Mouse (Mus musculus): ENCODE results near the gene Elk4. TPM values are rescaled to one million over a fixed set of nuclear protein-coding genes. Genes with fewer than 3 reads are reported as not detected.

The Elk4 gene
- polyA plus RNA-seq, 1 experiment from 2014 or later, result 23.0 TPM

DNA sequence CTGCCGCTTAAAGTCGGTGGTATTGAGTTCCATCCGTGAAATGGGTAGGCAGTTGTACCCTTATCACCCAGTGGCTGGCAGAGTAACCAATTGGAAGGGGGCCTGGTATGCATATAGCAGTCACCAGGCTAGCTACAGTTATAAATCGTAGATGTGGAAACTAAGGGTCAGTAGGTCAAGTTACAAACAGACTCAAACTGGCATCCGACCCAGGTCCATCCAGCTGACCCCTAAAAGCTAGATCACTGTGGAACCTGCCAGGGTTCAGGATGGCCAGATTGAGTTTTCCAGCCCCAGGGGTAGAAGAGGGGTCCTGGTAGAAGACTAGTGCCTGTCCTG is 37.1 kb upstream of the Elk4 start:
- Histone ChIP-seq H3K27me3 (no peaks in the 10 kb centered on the region), H3K4me1 (peaks cover 24% of the 10 kb centered on the region), H3K9me3 (replicated peaks) (no peaks in the 10 kb centered on the region), H3K36me3 (no peaks in the 10 kb centered on the region), H3K4me3 (replicated peaks) (no peak overlapping the region), H3K9ac (no peak overlapping the region), H3K4me2 (replicated peaks) (no peak overlapping the region), H3K27ac (replicated peaks) (no peak overlapping the region)
- no peak for ATAC-seq (ENCODE audit: insufficient number of reproducible peaks, low FRiP score, low TSS enrichment, low read depth)
- WGBS, result 51% methylated on average over 5 of the region's 5 CpGs

DNA sequence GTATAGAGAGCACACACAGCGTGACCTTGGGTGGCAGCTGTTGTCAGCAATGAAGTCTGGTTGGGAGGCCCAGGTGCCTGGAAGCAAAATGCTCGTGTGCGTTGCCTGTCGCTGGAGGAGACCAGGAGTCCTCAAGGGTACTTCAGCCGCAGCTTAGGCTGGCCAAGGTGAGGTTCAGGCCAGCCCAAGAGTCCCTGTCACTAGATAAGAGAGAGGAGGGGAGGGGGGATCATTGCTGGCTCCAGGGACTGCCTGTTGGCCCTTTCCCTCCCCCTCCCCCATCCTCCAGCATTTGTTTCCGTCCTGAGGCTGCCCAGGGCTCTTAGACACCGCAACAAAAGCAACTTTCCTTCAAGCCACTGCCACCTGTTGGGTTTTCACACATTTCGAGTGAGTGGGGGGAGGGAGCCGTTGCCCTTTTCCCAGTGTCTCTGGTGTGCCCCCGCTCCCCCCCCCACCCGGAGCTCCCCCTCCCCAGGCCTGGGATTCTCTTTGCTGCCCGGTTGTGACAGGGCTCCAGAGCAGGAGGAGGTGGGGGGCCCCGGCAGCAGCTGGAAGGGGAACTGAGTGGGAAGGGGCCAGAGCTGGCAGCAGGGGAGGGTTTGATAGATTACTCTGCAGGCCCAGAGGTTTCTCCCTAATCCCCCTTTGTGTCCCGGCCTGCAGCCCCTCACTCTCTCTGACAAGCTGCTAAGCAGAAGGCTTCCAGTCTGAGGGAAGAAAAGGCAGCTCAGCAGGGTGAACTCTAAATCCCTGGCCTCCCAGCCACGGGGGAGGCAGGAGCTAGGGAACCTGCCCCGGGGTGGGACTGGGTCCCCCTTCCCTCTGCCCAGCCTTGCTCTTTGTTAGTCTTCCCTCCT is 36.5 kb upstream of the Elk4 start:
- WGBS, result 20% methylated on average over 16 of the region's 16 CpGs
- H3K4me2 ChIP-seq (replicated peaks), result 0 out of 2 replicates have a peak overlapping the region, but pooled peaks have one; percentile 2

DNA sequence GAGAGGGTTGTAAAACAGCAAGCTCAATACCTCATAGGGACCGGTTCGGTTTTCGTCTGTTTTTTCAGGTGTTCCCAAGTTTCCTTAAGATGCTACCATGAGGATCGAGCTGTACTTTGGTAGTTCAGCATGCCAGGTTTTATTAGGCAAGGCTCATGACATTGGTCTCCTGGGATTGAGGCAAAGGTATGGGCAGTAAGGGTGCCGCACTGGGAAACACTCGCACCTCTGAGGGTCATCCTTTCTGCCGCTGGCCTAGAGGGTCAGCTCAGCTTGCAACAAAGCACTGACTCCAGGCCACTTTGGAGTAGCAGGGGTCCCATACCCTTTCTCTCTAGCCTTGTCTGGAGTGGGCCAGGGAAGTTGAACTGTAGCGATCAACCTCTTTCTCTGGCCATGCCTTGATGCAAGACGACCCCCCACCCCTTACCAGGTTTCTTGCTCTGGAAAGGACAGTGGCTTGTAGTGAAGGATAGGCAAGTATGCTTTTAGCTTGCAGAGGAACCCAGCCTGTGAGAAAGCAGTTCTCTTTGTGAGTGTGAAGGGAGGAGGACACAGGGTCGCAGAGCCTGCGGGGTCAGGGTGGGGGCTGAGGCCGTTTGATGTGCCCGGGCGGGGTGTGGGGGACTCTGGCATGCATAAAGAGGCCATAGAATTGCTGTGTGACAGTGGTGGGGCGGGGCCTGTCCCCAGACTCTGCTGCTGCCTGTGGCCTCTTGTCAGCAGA is 35.5 kb upstream of the Elk4 start:
- H3K36me3 ChIP-seq, result no peaks in the 10 kb centered on the region
- no peaks in the 10 kb centered on the region for H3K9me3 ChIP-seq (replicated peaks)
- no peak overlapping the region for H3K27ac ChIP-seq (replicated peaks)
- no peak overlapping the region for H3K4me2 ChIP-seq (replicated peaks)
- no peak overlapping the region for H3K4me3 ChIP-seq (replicated peaks)
- no peak for ATAC-seq (ENCODE audit: insufficient number of reproducible peaks, low FRiP score, low TSS enrichment, low read depth)
- no peak overlapping the region for H3K9ac ChIP-seq
- H3K4me1 ChIP-seq, result peaks cover 24% of the 10 kb centered on the region
- 34% methylated on average over 15 of the region's 15 CpGs for WGBS
- no peaks in the 10 kb centered on the region for H3K27me3 ChIP-seq

More for the DNA sequence above, 36.5 kb upstream of the Elk4 start:
- Histone ChIP-seq H3K9ac (no peak overlapping the region), H3K9me3 (replicated peaks) (no peaks in the 10 kb centered on the region), H3K4me3 (replicated peaks) (no peak overlapping the region), H3K27ac (replicated peaks) (no peak overlapping the region), H3K4me1 (peaks cover 24% of the 10 kb centered on the region), H3K36me3 (no peaks in the 10 kb centered on the region), H3K27me3 (no peaks in the 10 kb centered on the region)
- ATAC-seq (ENCODE audit: insufficient number of reproducible peaks, low FRiP score, low TSS enrichment, low read depth), result no peak; the same call in 1 of the 2 replicates

DNA sequence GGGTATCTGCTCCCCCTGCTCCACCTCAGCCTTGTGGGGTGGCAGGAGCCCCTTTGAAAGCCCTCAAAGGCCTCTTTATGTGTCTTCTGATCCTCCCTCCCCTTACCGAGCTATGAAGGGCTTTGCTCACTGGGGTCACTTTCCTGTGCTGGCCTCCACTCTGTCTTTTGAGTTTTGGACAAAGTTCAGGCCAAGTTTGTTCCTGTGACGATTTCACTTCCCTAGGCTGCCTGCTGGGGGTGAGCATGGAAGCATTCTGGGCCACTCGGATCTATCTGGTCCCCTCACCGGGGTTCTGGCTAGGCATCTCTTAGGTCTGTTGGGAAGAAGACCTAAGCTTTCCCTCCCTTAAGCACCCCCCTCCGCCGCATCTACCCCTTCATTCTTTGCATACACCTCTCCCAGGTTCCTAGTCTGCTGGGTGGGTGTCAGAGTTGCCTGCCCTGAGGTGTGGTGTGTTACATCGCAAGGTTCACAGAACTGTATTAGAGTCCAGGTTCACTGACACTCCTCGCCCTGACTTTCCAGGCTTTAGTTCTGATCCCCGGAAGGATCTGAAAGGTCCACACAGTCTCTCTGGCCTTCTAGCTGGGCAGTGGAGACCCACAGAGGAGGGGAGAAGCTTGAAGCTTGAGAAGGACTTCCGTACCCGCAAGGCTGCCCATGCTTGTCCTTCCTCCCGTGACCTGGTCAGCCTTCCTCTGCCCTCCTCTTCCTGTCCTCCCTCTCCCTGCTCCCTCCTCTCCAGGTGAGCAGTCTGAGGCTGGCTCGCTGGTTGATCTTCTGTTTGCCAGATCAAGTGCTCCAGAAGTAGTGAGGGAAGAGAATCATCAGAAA is 34.7 kb upstream of the Elk4 start:
- no peak overlapping the region for H3K27ac ChIP-seq (replicated peaks)
- no peaks in the 10 kb centered on the region for H3K36me3 ChIP-seq
- WGBS, result 41% methylated on average over 13 of the region's 13 CpGs
- no peak overlapping the region for H3K9ac ChIP-seq
- no peak for ATAC-seq (ENCODE audit: insufficient number of reproducible peaks, low FRiP score, low TSS enrichment, low read depth)
- H3K27me3 ChIP-seq, result no peaks in the 10 kb centered on the region
- H3K4me2 ChIP-seq (replicated peaks), result no peak overlapping the region
- H3K4me3 ChIP-seq (replicated peaks), result no peak overlapping the region
- H3K9me3 ChIP-seq (replicated peaks), result no peaks in the 10 kb centered on the region
- peaks cover 24% of the 10 kb centered on the region for H3K4me1 ChIP-seq

DNA sequence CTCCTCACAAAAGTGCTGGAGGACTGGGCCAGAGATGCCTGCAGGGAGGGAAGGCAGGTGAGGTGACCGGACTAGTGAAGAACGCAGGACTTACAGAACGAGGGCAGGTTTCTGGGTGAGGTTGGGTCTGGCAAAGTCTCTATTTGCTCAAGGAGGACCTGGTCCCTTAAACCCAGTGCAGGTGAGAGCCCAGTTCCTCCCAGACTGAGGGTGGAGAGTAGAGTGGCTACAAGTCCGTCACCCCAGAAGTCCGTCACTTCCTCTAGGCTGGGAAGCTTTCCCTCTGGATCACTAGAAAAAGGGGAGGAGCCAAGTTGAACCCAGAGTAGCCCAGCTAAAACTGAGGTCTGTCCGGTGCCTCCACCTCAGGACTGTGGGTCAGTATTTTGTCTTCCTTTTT is 33.4 kb upstream of the Elk4 start:
- WGBS, result 78% methylated on average over 6 of the region's 6 CpGs
- Histone ChIP-seq H3K9me3 (replicated peaks) (no peaks in the 10 kb centered on the region), H3K27me3 (no peaks in the 10 kb centered on the region), H3K4me3 (replicated peaks) (no peak overlapping the region), H3K36me3 (no peaks in the 10 kb centered on the region), H3K9ac (no peak overlapping the region), H3K4me2 (replicated peaks) (no peak overlapping the region), H3K27ac (replicated peaks) (no peak overlapping the region), H3K4me1 (peaks cover 24% of the 10 kb centered on the region)
- no peak for ATAC-seq (ENCODE audit: insufficient number of reproducible peaks, low FRiP score, low TSS enrichment, low read depth)

DNA sequence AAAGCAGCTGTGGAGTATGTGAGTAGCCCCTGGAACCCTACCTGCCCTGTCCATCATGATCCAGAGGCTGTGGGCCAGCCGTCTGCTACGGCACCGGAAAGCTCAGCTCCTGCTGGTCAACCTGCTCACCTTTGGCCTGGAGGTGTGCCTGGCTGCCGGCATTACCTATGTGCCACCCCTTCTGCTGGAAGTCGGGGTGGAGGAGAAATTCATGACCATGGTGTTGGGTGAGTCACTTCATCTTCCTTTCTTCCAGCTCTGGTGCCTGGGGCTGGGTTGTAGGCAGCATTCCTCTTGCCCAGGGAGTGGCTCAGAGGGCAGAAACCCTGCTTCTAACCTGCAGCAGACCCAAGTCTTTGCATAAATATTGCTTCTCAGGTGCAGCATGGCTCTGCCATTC is 30.5 kb upstream of the Elk4 start:
- H3K9ac ChIP-seq, result no peak overlapping the region
- H3K27ac ChIP-seq (replicated peaks), result no peak overlapping the region
- WGBS, result 81% methylated on average over 5 of the region's 5 CpGs
- H3K9me3 ChIP-seq (replicated peaks), result no peaks in the 10 kb centered on the region
- H3K4me1 ChIP-seq, result peaks cover 8% of the 10 kb centered on the region
- H3K4me3 ChIP-seq (replicated peaks), result no peak overlapping the region
- no peak for ATAC-seq (ENCODE audit: insufficient number of reproducible peaks, low FRiP score, low TSS enrichment, low read depth)
- no peak overlapping the region for H3K4me2 ChIP-seq (replicated peaks)
- H3K36me3 ChIP-seq, result no peaks in the 10 kb centered on the region
- no peaks in the 10 kb centered on the region for H3K27me3 ChIP-seq

DNA sequence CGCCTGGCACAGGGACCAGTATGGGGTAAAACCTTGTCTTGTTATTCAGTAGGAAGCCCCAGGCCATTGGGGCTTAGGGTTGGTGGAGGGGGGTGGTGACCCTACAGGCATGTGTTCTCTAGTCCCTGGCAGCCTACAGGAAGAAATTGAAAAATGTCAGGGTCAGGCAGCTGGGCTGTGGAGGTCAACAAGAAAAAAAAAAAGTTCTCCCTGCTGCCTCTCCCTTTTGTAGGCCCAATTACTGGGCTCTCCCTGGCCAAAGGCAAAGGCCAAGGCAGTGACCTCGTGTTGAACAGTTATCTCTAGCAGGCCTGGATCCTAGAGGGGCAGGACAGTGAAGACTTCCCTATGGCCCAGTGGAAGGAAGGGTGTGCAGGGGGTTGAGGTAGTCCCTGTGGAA is 26.9 kb upstream of the Elk4 start:
- no peak overlapping the region for H3K4me2 ChIP-seq (replicated peaks)
- ATAC-seq (ENCODE audit: insufficient number of reproducible peaks, low FRiP score, low TSS enrichment, low read depth), result no peak
- no peak overlapping the region for H3K4me3 ChIP-seq (replicated peaks)
- WGBS, result 17% methylated on average over 2 of the region's 2 CpGs
- no peaks in the 10 kb centered on the region for H3K4me1 ChIP-seq
- H3K27ac ChIP-seq (replicated peaks), result no peak overlapping the region
- no peaks in the 10 kb centered on the region for H3K36me3 ChIP-seq
- H3K9me3 ChIP-seq (replicated peaks), result no peaks in the 10 kb centered on the region
- no peak overlapping the region for H3K9ac ChIP-seq
- no peaks in the 10 kb centered on the region for H3K27me3 ChIP-seq

DNA sequence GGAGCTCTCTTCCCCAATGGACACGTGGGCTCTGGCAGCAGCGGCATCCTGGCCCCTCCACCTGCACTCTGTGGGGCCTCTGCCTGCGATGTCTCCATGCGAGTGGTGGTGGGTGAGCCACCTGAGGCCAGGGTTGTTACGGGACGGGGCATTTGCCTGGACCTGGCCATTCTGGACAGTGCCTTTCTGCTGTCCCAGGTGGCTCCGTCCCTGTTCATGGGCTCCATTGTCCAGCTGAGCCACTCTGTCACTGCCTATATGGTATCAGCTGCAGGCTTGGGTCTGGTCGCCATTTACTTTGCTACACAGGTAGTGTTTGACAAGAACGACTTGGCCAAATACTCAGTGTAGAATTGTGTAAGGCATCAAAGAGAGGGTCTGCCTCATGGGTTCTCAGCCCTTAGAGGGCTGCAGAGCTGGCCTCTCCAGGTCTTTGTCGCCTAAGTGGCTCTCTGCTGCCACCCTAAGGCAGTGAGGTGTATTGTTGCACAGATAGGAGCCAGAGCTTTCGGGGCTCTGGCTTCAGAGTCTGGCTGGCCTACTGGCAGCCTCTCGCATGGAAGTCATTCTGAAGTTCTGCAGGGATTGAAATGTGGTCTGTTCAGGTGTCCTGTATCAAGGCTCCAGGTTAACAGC is 25.9 kb upstream of the Elk4 start:
- ATAC-seq (ENCODE audit: insufficient number of reproducible peaks, low FRiP score, low TSS enrichment, low read depth), result 0 out of 2 replicates have a peak, but pooled peaks have one; percentile 23

DNA sequence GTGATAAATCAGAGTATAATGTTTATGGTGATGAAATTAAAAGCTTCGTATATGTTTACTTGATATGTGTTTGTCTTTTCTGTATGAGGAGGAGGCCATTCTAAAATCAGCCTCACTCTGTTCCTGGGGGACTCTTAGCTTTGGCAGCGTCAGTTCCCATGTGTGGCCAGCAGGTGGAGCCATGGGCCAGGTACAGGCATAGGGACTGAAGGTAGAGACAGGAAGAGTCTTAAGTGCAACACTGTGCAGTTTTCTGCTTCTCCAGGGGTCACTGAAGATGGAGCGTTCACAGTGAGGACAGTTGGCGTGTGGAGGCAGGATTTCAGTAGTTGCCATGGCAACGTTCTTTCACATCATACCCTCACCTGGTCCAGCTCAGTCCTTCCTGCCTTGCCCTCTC is 24.5 kb upstream of the Elk4 start:
- H3K4me2 ChIP-seq (replicated peaks), result no peak overlapping the region
- 0 out of 2 replicates have a peak, but pooled peaks have one; percentile 36 for ATAC-seq (ENCODE audit: insufficient number of reproducible peaks, low FRiP score, low TSS enrichment, low read depth)
- WGBS, result 7% methylated on average over 5 of the region's 5 CpGs
- H3K27me3 ChIP-seq, result no peaks in the 10 kb centered on the region
- H3K36me3 ChIP-seq, result no peaks in the 10 kb centered on the region
- no peaks in the 10 kb centered on the region for H3K4me1 ChIP-seq
- no peaks in the 10 kb centered on the region for H3K9me3 ChIP-seq (replicated peaks)
- no peak overlapping the region for H3K4me3 ChIP-seq (replicated peaks)
- no peak overlapping the region for H3K9ac ChIP-seq
- H3K27ac ChIP-seq (replicated peaks), result no peak overlapping the region

More for the DNA sequence above, 25.9 kb upstream of the Elk4 start:
- H3K27ac ChIP-seq (replicated peaks), result no peak overlapping the region
- no peak overlapping the region for H3K9ac ChIP-seq
- no peaks in the 10 kb centered on the region for H3K4me1 ChIP-seq
- H3K4me2 ChIP-seq (replicated peaks), result no peak overlapping the region
- H3K4me3 ChIP-seq (replicated peaks), result no peak overlapping the region
- WGBS, result 53% methylated on average over 12 of the region's 12 CpGs
- no peaks in the 10 kb centered on the region for H3K27me3 ChIP-seq
- no peaks in the 10 kb centered on the region for H3K9me3 ChIP-seq (replicated peaks)
- H3K36me3 ChIP-seq, result no peaks in the 10 kb centered on the region

DNA sequence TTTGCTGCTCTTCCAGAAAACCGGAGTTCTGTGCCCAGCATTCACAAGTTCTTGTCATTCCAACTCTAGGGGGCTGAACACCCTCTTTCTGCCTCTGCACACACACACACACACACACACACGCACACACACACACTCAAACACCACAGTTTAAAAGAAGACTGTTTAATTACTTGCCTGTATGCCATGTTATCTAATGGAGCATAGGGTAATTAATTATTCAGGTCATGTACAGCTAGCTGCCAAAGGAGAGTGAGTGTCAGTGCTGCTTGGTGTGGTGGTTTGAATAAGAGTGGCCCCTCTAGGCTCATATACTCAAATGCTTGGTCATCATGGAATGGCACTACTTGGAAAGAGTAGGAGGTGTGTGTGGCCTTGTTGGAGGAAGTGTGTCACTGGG is 23.6 kb upstream of the Elk4 start:
- Histone ChIP-seq H3K4me1 (no peaks in the 10 kb centered on the region), H3K4me3 (replicated peaks) (no peak overlapping the region), H3K9me3 (replicated peaks) (no peaks in the 10 kb centered on the region), H3K9ac (no peak overlapping the region), H3K4me2 (replicated peaks) (no peak overlapping the region), H3K27me3 (no peaks in the 10 kb centered on the region), H3K27ac (replicated peaks) (no peak overlapping the region), H3K36me3 (no peaks in the 10 kb centered on the region)
- no peak for ATAC-seq (ENCODE audit: insufficient number of reproducible peaks, low FRiP score, low TSS enrichment, low read depth)
- 89% methylated on average over 2 of the region's 2 CpGs for WGBS

DNA sequence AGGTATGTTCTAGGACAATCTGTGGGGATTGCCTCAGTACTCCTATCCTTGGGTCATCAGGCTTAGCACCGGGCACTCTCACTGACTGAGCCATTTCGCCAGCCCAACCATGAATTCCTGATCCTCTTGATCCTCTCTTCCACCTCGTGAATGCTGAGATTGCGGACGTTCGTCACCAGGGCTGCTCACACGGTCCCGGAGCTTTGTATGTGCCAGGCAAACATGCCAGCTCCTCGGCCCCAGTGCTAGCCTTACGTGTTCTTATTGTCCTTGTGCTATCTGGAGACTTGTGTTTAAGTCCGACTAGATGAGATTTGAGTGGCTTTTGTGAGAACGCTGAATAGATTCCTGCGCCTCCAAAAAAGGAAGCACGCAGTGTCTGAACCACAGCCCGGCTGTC is 20.0 kb upstream of the Elk4 start:
- no peaks in the 10 kb centered on the region for H3K4me1 ChIP-seq
- WGBS, result 76% methylated on average over 15 of the region's 15 CpGs
- no peak overlapping the region for H3K9ac ChIP-seq

More for the DNA sequence above, 20.0 kb upstream of the Elk4 start:
- Histone ChIP-seq H3K36me3 (no peaks in the 10 kb centered on the region), H3K4me3 (replicated peaks) (no peak overlapping the region), H3K9me3 (replicated peaks) (no peaks in the 10 kb centered on the region), H3K4me2 (replicated peaks) (no peak overlapping the region), H3K27ac (replicated peaks) (no peak overlapping the region), H3K27me3 (no peaks in the 10 kb centered on the region)
- ATAC-seq (ENCODE audit: insufficient number of reproducible peaks, low FRiP score, low TSS enrichment, low read depth), result no peak

Data from embryonic facial prominence, embryonic 15.5 days (tissue).